Mouse (Mus musculus) gastrocnemius, postnatal 25 days (tissue): ENCODE data around the gene Tab1. TPM values are rescaled to one million over a fixed set of nuclear protein-coding genes. Genes with fewer than 3 reads are reported as not detected.
A peak's percentile ranks its signal among the peaks of the same experiment; 100 is the strongest.

Source experiments
- DNase-seq: peaks from one replicate; pipeline ENCODE4 v3.0.0; 2022
- total RNA-seq, 2 experiments: library from RNA; stranded (reverse); gene quantifications; 1 replicate in 1 of 2; 2 replicates in 1 of 2; pipeline ENCODE4 v1.2.3; 2021

Gene Tab1
- total RNA-seq, 2 experiments from 2014 or later: 13.8 to 14.6 TPM

DNA sequence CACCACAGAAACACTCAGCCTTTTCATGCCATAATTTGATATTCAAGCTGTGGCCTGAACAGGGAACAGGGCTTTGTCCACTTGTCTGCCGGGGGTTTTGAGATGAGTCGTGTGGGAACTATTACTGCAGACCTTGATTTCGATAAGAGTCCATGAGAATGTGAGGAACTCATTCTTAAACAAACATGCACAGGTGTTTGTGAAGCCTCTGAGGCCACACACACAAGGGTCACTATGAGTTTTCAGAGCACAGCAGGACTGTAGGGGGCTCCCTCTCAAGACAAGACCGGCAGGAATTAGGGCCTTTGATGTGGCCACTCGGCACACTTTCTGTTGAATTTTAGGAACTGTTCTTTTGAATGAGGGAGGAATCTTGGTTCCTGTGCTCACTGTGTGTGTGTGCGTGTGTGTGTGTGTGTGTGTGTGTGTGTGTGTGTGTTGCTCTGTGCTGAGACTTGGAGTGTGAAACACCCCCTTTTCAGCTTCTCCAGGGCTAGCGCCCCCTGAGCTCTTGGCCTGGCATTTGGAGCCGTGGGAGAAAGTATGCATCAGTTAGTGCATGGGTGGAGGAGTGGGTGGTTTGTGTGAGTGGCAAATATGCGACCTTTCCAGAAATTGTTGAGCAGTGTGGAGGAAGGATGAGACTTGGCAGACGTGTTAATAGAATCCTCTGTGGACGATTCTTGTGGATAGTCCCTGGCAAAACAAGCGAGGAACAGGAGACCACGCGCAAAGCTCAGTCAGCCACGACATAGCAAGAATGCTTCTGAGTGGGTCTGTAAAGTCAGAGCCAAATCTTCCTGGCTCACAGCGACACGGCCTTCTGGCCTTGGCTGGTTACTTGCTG, 5.2 kb downstream of the Tab1 start:
- no peak for DNase-seq

DNA sequence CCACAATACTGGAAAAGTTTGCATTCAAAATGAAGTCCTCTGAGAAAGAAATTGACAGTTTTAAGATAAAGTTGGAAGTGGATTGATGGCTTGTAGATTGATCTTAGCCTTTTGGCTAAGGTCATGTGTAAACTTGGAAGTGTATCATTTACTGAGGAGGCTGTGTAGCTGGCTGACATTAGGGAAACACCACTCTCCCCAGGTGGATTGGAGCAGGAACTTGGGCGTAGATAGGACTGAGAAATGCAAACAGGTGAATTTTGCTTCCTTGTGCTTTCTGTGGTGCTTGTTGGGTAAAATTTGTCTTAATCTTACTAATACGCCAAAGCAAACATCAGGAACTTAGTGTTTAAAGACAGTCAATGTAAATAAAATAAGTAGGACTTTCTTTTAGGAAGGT, 7.4 kb downstream of the Tab1 start:
- no peak for DNase-seq

DNA sequence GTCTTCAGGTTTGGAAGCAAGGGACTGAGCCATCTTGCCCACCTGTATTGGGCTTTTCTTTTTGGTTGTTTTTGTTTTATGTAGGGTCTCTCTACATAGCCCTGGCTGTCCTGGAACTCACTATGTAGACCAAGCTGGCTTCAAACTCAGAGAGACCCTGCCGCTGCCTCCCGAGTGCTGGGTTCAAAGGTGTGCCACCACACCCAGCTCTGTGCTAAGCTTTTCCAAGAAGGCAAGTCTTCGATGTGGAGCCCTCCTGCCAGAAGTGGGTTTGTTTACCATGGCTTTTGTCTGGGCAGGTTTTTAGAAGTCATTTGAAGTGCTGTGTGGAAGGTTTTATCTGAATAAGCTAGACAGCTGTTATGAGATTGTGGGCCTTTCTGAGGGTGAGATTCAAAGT, 8.0 kb downstream of the Tab1 start:
- no peak for DNase-seq

DNA sequence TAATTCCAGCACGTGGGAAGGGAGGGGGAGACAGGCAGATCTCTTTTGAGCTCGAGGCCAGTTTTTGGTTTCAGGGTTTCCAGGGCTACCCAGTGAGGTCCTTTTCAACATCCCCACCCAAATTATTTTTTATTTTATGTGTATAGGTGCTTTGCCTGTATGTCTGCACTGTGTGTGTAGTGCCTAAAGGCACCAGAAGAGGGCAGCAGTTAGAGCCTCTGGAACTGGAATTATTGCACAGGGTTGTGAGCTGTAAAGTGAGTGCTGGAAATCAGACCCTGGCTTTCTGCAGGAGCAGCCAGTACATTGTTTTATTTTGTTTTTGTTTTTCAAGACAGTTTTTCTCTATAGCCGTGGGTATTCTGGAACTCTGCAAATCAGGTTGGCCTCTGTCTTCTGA, 9.2 kb downstream of the Tab1 start:
- no peak for DNase-seq

DNA sequence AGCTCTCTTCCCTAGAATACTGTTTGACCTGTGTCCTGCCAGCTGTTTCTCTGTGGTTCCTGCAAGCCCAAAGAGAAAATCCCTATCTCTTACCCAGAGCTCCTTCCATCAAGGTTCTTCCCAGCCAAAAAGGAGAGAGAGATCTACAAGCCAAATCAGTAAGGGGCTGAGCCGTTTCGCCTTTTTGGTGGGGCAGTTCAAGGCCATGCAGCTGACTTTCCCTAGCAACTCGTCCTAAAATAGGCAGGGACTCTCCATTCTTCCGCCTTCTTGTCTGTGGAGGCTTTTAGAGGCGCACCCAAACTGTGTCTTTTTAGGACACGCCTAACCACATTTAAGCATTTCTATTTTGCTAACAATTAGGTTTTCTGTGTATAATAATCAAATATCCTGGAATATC, 10.8 kb downstream of the Tab1 start:
- no peak for DNase-seq

DNA sequence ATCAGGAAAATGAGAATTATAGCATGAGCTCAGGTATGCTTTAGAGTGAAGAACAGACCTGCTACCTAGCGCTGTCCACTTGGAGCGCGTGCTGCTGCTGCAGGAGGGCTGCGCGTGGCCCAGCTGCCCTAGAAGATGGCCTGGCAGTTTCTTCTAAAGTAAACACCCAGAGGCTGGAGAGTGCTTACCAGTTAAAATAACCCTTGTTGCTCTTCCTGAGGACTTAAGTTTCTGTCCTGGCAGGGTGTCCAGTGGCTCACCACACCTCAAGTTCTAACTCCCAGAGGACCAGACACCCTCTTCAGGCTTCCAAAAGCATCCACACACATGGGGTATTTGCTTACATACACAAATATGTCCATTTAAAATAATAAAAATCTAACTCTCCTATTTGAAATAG, 12.5 kb downstream of the Tab1 start:
- no peak for DNase-seq

DNA sequence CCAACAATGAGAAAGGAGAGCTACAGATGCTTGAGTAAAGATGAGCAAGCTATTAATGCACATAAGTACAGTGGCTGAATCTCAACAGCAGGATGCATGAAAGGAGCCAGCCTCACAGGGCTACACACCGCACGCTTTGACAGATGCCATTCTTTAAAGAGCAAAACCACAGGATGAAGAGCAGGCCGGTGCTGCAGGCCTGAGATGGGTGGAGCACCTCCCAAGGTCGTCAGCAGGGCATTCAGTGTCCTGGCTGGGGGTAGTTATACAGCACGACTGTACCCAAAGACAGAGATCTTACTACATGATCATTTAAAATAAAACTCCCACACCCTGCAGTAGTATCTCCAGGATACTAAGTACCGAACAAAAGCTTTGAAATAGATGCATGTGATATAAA, 13.2 kb downstream of the Tab1 start:
- no peak for DNase-seq

DNA sequence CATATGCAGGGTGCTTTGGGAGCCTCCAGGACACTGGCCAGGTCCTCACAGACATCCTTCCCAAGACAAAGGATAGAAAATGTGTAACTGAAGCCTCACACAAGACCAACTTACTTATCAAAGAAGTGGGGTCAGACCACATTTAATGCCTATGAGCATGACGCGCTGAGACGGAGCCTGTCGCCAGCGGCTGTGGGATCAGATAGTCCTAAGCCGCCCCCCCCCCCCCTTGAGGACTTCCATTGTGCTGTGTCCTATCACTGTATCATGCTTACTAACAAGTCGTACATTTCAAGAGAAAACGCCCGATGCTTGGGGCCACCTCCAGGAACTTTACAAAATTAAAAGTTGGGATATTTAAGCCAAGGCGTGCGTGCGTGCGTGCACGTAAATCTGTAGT, 14.2 kb downstream of the Tab1 start:
- no peak for DNase-seq

DNA sequence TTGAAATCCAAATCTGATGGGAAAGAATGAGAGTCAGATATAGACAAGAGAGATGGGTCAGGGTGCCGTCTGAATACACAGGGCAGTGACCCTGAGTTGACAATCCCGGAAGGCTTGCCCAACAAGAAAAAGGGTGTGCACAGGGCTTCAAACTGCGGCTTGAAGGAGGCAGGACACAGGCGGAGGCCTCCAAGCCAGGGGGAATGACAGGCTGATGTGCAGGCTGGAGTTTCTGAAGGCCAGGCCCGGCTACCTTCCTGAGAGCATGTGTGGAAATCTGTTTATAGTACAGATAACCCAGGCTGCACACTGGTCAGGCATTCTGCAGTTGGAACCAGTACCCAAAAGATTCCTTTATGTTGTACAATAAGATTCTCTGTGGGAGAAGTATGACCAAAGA, 14.6 kb downstream of the Tab1 start:
- no peak for DNase-seq

DNA sequence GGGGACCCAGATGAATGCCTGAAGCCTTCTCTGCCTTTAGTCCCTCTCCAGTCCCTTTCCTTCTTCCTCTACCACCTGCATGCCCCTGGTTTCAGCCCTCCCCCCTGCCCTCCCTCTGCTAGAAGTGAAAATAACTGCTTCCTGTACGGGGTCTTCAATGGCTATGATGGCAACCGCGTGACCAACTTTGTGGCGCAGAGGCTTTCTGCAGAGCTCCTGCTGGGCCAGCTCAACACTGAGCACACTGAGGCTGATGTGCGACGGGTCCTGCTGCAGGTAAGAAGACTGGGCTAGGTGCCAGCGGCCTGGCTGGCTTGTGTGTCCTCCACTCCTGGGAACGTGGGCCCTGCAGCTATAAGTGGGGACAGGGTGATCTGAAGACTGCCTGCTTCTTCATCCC, 15.6 kb downstream of the Tab1 start:
- no peak for DNase-seq

DNA sequence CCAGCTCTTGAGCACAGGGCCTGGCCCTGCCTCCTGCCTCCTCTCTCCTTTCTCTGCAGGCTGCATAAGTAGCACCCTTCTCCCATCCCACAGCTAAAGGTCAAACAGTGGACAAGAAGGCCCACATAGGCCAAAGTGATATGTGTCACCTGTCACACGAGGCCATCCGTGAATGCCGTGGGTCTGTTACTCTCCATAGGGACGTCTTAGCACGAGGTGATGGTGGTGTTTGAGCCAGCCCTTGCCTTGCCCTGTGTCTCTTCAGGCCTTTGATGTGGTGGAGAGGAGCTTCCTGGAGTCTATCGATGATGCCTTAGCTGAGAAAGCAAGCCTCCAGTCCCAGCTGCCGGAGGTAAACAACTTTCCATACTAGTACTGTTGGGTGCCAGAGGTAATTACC, 16.6 kb downstream of the Tab1 start:
- DNase-seq: no peak

DNA sequence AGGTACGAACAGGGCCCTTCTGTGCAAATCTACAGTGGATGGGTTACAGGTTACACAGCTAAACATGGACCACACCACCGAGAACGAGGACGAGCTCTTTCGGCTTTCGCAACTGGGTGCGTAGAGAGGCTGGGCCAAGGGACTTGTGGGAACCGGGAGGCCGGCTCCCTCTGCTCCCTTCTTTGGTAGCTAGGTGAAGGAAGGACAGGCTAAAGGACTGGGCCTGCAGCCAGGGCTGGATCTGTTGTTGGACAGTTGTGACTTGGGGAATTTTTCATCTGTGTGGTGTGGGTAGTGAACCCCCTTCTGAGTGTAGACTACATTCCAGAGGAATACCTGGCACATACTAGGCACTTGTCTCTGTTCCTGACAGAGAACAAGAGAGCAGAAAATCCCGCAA, 19.7 kb downstream of the Tab1 start:
- DNase-seq: no peak

DNA sequence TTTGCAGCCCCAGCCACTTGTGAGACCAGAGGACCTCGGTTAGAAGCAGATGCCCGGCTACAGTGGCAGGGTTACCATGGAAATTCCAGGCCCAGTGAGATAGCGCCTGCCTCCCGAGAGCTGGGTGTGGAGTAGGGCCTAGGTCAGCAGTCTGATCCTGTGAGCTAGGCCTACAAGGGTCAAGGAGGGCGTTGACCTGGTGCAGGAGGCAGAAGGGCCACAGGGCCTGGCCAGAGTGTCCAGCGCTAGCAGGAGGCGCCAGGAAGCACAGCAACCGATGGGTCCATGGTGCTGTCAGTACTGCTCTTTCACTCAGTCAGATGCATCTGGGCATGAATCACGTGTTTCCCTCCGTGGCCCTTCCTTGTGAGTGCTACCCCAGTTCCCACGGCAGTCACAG, 20.8 kb downstream of the Tab1 start:
- no peak for DNase-seq

DNA sequence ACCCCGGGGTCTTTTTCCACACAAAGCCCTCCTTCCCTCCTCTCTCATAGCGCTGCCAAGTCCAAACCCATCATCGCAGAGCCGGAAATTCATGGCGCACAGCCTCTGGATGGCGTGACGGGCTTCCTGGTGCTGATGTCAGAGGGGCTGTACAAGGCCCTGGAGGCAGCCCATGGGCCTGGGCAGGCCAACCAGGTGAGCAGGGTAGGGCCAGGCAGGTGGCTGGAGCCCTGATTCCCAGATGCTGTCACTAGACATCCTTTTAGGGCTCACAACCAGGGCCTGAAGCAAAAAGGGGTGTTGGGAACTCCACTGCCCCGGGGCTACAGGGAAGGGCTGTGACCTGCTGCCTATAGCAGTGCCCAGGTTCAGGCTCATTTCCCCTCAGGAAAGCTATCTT, 22.8 kb downstream of the Tab1 start:
- DNase-seq: no peak

DNA sequence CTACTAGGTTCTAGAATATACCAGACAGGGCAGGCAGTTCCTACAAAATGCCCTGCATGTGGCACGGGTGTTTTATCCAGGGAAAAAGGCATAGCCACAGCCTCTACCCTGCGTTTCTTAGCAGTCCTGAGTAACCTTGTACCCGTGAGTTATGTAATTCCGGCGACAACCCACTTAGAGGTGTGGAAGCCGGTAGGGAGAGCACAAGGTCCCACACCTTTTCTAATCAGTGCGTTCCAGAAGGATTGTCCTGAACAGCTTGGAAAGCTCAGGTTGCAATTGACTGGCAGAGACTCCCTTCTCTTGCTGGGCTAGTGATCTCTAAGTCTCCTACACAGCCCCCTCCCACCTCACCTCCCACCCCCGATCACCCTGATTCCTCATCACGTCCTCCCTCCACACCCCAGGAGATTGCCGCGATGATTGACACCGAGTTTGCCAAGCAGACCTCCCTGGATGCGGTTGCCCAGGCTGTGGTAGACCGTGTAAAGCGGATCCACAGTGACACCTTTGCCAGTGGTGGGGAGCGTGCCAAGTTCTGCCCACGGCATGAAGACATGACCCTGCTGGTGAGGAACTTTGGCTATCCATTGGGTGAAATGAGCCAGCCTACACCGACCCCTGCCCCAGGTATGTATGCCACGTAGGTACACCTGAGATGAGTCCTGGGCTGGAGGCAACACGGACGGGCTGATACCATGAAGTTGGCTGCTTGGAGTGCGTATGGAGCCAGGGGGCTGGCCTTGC, 24.4 kb downstream of the Tab1 start:
- DNase-seq: no peak

DNA sequence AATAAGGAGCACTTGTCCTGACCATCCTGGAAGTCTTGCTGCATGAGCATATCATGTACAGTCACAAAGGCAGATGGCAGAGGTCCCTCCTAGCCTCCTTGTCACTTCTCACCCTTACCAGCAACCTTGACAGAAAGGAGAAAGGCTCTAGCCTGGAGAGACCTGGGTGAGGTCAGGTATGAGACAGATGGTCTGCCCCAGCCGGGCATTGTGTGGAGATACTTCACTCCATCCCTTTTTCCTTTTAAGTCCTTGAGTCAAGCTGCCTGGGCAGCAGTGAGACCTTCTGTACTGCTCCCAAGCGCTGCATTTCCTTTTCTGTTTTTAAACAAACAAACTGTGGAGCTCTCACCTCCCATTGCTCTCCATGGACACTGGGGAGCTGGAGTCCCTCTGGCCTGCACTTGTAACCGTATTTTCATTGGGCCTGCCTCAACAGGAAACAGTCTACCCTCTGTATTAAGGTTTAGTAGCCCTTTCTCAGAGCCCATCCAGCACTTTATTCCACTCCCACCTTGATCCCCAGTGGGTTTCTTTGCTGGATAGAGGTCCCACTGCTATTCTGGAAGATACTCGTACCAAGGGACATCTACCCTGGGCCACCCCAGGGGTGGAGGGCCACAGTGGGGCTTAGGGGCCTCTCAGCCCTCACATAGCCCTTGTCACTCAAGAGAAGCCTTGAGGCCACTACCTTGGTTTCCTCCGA, 25.2 kb downstream of the Tab1 start:
- no peak for DNase-seq

DNA sequence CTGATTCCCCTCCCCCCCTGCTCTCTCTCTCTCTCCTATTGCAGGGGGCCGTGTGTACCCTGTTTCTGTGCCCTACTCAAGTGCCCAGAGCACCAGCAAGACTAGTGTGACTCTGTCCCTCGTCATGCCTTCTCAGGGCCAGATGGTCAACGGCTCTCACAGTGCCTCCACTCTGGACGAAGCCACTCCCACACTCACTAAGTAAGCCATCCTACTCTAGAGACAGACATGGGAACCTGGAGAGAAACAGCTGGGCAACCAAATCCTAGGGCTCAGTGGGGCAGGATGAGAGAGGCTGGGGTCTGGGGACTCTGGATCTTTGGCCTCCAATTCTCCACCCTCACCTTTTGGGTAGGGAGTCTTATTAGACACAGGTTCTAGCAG, 25.8 kb downstream of the Tab1 start:
- DNase-seq: no peak

DNA sequence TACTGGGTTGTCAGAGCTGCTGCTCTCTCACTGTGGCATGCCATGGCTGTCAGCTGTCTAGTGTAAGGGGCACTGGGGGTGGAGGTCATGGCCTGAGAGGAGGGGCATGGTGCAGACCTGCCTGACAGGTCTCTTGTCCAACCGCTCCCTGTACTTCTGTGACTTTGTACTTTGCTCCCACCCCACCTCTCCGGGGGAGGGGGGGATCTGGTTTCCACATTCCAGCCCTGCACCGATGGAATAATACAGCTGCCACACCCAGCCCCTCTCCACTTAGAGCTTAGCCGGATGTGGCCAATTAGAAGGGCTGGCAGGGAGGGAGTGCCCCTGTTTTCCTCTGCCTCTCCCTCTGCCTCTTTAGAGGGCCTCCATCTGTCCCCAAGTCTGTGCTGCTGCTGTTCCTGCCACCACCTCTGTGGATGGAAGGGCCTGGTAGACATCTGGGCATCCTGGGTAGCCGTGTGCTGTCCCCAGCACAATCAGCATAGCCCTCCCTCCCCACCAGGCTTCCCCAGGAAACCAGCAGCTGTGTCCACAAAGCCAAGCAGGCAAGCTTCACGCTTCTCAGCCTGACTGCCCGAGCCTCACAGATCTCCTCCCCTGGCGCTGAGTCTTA, 26.5 kb downstream of the Tab1 start:
- DNase-seq: no peak

DNA sequence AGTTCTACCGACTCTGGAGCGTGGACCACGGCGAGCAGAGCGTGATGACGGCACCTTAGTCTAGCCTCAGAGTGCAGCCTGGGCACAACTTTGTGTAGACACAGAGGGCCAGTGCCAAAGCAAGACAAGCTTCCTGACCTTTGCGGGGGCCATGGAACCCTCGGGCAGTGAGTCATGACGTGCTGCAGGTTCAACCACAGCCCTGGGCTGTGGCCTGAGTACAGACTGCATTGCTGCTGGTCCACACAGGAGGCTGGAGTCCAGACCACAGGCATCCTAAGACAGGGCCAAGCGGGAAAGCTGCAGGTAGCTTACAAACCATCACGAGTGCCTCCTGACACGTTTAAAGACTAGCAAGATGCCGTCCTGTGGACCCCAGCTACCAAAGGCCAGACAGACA, 27.3 kb downstream of the Tab1 start:
- DNase-seq: no peak

DNA sequence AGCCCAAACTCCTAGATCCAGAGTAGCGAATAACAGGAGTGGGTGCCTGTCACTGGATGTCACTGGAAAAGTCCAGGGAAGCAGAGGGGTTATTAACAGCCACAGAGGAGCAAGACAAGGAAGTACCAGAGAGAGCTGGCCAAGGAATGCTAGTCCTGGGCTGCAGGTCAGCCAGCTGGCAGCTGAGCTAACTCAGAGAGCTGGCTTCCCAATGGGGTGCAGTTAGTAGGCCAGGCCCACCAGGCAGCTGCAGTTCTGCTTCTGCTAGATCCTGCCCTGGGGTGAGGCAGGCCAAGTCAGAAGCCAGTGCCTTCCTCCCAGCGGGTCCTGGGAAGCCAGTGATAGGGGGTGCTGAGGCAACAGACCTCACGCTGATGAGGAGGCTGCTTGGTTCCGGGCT, 27.8 kb downstream of the Tab1 start:
- peak; percentile 51 for DNase-seq

DNA sequence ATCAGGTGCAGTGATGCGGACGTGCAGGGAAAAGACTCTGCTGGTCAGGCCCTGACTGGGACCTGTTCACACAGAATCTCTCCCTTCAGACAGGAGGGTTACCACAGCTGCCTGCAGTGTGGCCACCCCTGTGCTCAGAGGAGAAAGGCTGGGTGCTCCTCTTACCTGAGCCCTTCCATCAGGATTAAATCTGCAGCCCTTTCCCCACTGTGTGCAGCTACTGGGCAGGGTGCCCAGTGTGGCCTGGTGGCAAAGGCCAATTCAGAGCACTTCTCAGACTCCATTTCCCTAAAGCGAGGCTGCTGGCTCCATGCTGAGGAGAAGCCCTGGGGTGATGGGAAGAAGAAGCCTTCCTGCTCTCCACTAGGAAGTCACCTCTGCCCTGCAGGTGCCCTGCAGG, 28.3 kb downstream of the Tab1 start:
- DNase-seq: no peak

DNA sequence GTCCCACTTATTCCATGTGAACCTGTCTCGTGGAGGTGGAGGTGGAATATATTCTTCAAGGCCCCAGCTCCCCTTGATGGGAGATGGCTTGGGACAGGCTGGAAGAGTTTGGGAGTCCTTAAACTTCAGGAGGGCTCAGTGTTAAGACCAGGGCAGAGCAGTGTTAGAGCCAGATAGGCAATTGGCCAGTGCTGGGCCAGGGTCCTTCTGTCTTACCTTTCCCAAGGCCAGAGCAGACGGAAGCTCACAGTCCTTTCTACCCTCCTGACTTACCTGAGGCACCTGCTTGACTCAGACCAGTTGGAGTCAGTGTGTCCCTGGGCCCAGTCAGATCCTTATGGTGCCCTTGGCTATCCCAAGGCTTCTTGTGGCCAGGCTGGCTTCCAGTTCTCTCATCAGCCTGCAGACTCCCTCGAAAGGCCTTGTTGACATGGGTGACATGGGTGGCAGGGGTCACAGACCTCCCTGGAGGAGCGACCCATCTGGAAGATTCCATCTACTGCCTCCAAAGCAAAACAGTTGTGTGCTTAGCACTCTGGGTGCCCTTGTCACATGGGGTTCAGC, 29.6 kb downstream of the Tab1 start:
- DNase-seq: no peak

DNA sequence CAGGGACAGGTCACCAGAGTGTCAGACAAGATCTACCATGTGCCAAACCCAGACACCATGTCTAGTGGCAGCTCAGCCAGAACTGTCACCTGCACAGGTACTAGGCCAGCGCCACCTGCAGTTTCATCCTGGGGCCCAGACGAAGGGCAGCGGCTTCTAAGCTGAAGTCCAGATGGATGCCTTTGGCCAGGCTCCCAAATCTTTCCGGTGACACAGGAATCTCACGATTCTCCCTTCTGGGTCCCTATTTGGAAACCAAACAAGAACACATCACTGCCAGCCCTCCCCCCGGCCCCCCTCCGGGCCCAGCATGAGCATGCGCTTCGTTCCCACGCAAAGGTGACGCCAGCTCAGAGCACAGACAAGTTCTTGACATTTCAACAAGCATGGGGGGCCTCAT, 30.3 kb downstream of the Tab1 start:
- DNase-seq: no peak
